Mouse (Mus musculus) cortical plate, adult 2 months (tissue): ENCODE data around the gene Cep135. TPM values are rescaled to one million over a fixed set of nuclear protein-coding genes. Genes with fewer than 3 reads are reported as not detected.

Experiments
- H3K27ac ChIP-seq: fragments of 200-500 bp; 2 replicates; pipeline ENCODE4 v1.5.1; 2012; ENCODE audit warnings: low read length, control low read depth, inconsistent platforms; ENCODE audit not compliant: insufficient read depth
- H3K4me1 ChIP-seq: fragments of 200-500 bp; 2 replicates; pipeline ENCODE4 v1.6.1; 2011; ENCODE audit warnings: low read length; ENCODE audit not compliant: control insufficient read depth, insufficient read depth
- H3K4me3 ChIP-seq: fragments of 200-500 bp; 2 replicates; pipeline ENCODE4 v1.5.1; 2011; ENCODE audit warnings: mild to moderate bottlenecking, low read length, control low read depth; ENCODE audit not compliant: insufficient read depth
- CTCF ChIP-seq: fragments of 200-500 bp; IDR thresholded peaks from 2 replicates; pipeline ENCODE4 v1.5.1; 2011; ENCODE audit warnings: mild to moderate bottlenecking, control low read depth, low read length; ENCODE audit not compliant: insufficient read depth; ENCODE audit errors: extremely low read depth
- POLR2A ChIP-seq: fragments of 200-500 bp; IDR thresholded peaks from 2 replicates; pipeline ENCODE4 v1.6.1; 2011; ENCODE audit warnings: mild to moderate bottlenecking, low read length, control low read depth; ENCODE audit not compliant: insufficient read depth; ENCODE audit errors: extremely low read depth
- polyA plus RNA-seq: library from polyadenylated mRNA; depleted of rRNA; stranded (reverse); fragments of >200 nt; gene quantifications from 2 replicates; pipeline ENCODE4 v1.2.3, GENCODE M21; 2012

Cep135 gene
- polyA plus RNA-seq, 1 experiment = 5.8 TPM

DNA sequence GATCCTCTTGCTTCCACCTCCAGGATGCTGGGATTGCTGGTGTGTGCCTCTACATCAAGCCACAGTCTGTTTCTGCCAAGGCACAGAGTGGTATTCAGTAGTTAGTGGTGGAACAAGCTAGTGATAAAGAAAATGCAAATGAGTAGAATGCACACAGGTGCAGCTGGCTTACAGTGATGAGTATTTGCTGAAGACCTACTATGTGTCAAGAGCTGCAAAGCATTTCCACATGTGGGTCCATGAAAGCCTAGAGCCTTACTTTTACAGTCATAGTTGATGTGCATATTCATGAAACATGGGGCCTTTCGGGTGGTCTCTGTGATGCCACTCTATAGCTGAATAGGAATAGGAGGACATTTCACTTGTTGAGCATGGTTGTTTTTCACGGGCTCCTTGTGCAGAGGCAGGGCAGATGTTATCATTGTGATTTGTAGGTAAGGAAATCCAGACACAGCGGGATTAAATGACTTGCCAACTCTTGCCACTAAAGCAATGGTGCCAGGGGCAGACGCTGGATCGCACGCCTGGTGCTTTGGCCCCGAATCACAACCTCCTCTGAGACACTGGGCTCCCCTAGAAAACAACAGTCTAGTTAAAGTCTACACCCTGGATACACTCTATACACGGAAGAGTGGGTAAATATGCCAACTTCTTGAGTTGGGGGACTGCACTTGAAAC is 71.6 kb downstream of the Cep135 start:
- no peak for TF ChIP-seq CTCF
- TF ChIP-seq POLR2A = no peak
- H3K27ac ChIP-seq = no peak overlapping the region
- no peak overlapping the region for H3K4me3 ChIP-seq
- peaks cover 2% of the 10 kb centered on the region; the same call in 1 of the 2 replicates for H3K4me1 ChIP-seq

DNA sequence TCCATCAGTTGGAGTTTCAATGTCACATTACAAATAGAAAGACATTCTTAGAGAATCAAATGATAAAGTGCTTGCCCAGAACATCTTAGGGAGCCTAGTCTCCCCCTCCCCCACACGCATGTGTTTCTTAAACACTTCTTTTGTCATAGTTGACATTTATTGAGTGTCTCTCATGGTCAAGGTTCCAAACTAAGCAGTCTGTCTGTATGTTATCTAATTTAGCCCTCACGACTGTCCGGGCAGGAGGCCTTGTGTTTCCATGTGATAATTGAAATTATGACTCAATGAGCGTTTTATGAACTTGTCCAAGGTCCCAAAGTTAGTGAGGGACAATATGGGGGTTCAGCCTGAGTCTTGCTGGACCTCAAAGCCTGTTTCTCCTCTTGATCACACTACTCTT is 72.8 kb downstream of the Cep135 start:
- peaks cover 2% of the 10 kb centered on the region; the same call in 1 of the 2 replicates for H3K4me1 ChIP-seq
- no peak overlapping the region for H3K27ac ChIP-seq
- no peak overlapping the region for H3K4me3 ChIP-seq
- TF ChIP-seq CTCF = no peak
- no peak for TF ChIP-seq POLR2A

DNA sequence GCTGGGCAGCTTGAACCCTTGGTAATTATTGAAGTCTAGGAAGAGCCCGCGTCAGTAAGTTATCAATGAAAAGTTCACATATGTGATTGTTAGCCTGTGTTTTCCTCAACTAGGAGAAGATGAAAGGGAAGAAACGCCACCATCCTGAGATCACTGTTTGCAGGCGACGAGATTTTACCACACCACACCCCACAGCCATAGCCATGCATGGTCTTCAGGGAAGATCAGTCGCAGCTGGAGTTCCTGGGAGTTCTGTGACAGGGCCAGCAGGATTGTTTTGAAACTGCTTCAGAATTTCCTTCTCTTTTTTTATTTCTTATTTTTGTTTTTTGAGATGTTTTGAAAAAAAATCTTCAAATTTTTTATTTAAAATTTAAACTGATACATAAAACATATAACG is 76.4 kb downstream of the Cep135 start:
- TF ChIP-seq CTCF (no peak), POLR2A (no peak)
- H3K27ac ChIP-seq = no peak overlapping the region

DNA sequence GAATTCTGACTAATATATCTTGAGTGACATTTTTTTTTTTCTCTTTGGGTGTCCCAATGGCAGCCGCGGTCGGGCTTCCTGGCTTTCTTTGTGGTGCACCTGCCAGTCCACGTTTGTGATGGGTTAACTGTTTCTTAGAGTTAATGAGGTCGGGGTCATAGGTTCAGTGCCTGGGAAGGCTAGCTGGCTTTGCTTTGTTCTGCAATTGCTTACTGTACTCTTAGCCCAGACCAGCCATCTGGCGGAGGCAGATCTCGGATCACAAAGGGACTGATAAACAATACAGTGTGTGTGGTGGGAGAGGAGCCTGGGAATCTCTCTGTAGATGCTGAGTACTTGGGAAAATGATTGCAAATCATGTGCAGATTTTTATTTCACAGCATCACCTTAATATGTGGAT is 76.9 kb downstream of the Cep135 start:
- no peak overlapping the region for H3K4me3 ChIP-seq
- H3K27ac ChIP-seq = no peak overlapping the region
- peaks cover 3% of the 10 kb centered on the region; the same call in 1 of the 2 replicates for H3K4me1 ChIP-seq
- no peak for TF ChIP-seq POLR2A
- no peak for TF ChIP-seq CTCF

More for the DNA sequence above, 76.4 kb downstream of the Cep135 start:
- H3K4me1 ChIP-seq = peaks cover 3% of the 10 kb centered on the region; the same call in 1 of the 2 replicates
- H3K4me3 ChIP-seq = no peak overlapping the region

DNA sequence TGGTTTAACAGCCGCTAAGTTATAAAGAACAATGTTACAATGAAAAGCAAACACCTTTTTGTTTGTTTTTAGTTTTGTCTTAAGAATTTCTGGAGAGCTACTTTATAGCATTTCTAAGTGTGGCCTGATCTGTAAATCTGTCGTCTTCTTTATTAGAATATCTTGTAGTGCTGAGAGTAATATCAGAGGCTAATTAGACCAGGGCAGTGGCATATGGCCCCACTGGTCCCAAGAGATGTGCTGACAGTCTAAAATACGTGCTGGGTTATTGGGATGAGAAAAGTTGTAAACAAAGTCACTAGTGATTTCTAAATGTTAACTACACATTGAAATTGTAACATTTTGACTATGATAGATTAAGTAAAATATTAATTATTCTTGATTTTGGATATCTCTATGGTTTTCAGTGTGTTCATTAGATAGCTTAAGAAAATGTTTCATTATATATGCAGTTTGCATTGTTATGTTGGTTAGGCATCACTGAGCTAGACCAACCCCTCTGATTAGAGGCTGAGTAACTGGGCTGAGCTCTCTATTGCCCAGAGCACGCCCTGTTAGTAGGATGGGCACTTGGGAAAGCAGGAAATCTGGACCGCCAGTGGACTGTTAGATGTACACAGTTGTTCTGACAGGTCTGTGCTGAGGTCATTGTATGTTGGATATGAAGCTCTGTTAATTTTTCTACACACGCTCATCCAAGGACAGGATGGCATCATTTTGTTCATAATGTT is 77.7 kb downstream of the Cep135 start:
- H3K4me3 ChIP-seq = no peak overlapping the region
- no peak overlapping the region for H3K27ac ChIP-seq
- no peak for TF ChIP-seq CTCF
- TF ChIP-seq POLR2A = no peak
- peaks cover 3% of the 10 kb centered on the region; the same call in 1 of the 2 replicates for H3K4me1 ChIP-seq

DNA sequence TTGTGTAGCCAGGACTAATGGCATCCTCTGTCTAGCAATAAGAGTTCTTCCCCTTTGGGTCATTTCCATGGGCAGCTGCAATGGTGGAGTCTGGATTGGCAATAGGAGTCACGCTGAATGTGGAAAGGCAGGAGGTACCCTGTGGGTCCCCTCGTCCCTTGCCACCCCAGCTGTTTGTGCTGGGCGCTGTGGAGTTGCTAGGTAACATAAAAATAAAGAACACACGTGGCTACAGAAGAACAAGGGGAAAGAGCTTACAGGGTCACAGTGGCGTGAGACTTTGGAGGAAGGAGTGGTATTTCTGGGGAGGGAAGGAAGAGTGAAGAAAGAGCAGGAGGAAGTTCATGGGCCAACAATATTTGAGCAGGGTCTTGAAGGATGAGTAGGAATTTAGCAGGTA is 79.6 kb downstream of the Cep135 start:
- TF ChIP-seq POLR2A (no peak), CTCF (no peak)
- Histone ChIP-seq H3K27ac (no peak overlapping the region), H3K4me1 (peaks cover 3% of the 10 kb centered on the region; the same call in 1 of the 2 replicates), H3K4me3 (no peak overlapping the region)

DNA sequence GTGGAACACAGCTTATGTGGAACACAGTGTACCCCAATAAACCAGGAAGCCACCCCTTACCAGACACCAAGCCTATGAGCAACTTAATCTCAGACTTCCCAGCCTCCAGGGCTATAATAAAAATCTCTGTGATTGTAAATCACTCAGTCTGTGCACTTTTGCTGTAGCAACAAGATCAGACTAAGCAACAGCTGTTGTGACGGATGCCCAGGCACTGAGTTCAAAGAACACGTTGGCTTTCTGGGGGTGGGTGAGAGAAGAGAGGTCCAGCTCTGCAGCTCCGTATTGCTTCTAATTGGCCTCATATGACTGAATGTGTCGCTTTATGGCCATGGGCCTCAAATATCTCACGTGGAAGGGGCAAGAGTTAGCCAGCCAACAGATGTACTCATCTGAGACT is 80.0 kb downstream of the Cep135 start:
- H3K27ac ChIP-seq = no peak overlapping the region
- H3K4me1 ChIP-seq = peaks cover 3% of the 10 kb centered on the region; the same call in 1 of the 2 replicates
- no peak for TF ChIP-seq POLR2A
- TF ChIP-seq CTCF = no peak
- H3K4me3 ChIP-seq = no peak overlapping the region

DNA sequence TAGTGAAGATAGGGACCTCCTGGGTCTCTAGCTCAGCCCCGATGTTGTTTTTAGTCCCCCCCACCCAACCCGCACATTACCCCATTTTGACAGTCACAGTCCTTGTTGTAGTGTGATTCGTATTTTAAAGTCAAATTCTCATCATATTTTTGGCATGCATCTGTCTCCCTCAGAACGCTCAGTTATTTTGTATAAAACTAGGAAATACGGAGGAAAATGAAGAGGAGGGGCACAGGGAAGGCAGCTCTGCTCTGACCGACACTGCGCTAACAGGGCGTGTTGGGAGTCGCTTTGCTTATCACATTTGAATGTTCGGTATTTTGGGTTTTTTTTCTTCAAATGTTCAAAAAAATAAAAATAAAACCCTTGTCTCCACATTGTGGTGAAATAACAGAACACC is 81.7 kb downstream of the Cep135 start:
- H3K4me3 ChIP-seq = no peak overlapping the region
- peaks cover 3% of the 10 kb centered on the region; the same call in 1 of the 2 replicates for H3K4me1 ChIP-seq
- TF ChIP-seq POLR2A = no peak
- TF ChIP-seq CTCF = no peak
- H3K27ac ChIP-seq = no peak overlapping the region

DNA sequence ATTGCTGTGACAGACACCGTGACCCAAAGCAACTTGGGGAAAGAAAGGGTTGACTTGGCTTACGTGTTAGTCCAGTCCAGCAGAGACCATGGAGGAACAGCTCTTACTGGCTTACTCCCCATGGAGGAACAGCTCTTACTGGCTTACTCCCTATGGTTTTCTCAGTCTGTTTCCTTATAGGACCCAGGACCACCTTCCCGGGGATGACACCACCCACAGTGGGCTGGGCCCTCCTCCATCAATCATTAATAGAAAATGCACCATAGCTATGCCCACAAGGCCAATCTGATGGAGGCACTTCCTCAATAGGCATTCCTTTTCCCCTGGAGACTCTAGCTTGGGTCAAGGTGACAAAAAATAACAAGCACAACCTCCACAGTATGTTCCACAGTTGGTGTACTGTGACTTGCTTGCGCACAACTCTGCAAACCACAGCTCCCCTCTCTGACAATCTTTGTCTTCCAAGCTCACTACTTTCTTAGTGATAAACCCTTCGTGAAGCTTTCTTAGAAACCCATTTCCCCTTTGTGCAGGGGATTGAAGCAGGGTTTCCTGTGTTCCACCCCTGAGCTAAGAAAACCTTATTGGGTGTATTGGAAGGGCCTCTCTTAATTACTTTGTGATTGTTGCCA is 85.6 kb downstream of the Cep135 start:
- TF ChIP-seq CTCF (no peak), POLR2A (no peak)
- Histone ChIP-seq H3K4me3 (no peak overlapping the region), H3K4me1 (peaks cover 3% of the 10 kb centered on the region; the same call in 1 of the 2 replicates), H3K27ac (no peak overlapping the region)

DNA sequence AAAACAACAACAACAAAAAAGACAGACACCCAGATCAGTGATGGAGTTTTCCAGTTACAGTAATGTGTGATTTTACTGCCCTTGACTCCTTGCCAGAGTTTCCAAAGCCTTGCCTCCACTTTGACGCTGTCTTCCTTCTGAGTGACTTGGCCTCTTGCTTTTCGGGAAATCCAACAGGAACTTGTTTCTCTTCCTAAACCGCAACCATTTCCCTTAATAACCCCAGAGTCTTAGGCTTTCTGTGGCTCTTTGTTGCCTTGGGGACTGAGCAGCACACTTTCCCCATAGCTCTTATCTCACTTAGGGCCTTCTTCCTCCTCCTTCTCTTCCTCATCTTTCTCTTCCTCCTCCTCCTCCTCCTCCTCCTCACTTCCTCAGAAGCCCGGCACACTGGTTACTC is 86.9 kb downstream of the Cep135 start:
- TF ChIP-seq CTCF (no peak), POLR2A (no peak)
- Histone ChIP-seq H3K4me3 (no peak overlapping the region), H3K27ac (no peak overlapping the region), H3K4me1 (no peaks in the 10 kb centered on the region)
